Mouse (Mus musculus) heart, postnatal 36 days (tissue): ENCODE measurements around the gene Ankrd53. TPM values are rescaled to one million over a fixed set of nuclear protein-coding genes. Genes with fewer than 3 reads are reported as not detected.

Source experiments
- DNase-seq, 2 experiments: peaks; one replicate each; pipeline ENCODE4 v3.0.0; 2021 to 2022
- intact Hi-C: fragments of 180-260 bp; cut with DNase I; formaldehyde crosslinking; loops from one replicate; pipeline ENCODE4 v1.15.1; 2025
- total RNA-seq, 2 experiments: library from RNA; stranded (reverse); gene quantifications; 2 replicates each; pipeline ENCODE4 v1.2.3; 2021

Ankrd53 gene
- total RNA-seq, result not detected

DNA sequence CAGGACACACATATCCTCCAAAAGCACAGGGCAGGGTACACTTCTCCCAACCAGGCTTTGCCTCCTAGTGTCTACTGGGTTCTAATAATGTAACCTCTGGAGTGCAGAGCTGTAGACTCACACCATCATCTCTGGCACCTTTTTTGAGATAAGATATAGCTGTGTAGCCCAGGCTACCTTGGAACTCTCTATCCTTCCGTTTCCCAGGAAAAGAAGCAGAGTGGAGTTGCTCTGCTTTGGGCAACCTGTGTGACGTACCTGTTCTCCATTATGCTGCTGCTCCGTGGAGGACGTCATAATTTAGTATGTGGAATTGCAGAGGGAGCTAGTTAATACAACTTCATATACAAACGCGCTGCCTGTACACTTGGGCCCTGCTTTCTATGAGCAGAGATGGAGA lies at the start of gene Ankrd53:
Gene Ankrd53 (plus strand): TSS at position 301 of the 400 bp plus-strand sequence.
- intact Hi-C loops, result no loop called here
- DNase-seq, result no peak

GRCm38 (mm10) chr6:83713271-83714136 lies 48.9 kb upstream of the Ankrd53 start:
- DNase-seq, result no peak
- intact Hi-C loops, result no loop called here

- intact Hi-C loops, result no loop called here
These were observed 48.0 kb upstream of the Ankrd53 start for GRCm38 (mm10) chr6:83714221-83715123.

GRCm38 (mm10) chr6:83715461-83716196 lies 46.8 kb upstream of the Ankrd53 start:
- DNase-seq, result peak in 1 of 2 experiments; percentile 15
- intact Hi-C loops, result loop anchor here (2.0 kb wide), 1 partner anchor 13 kb away; no protein-coding TSS in a partner anchor

More at GRCm38 (mm10) chr6:83714221-83715123, 48.0 kb upstream of the Ankrd53 start:
- no peak for DNase-seq

DNA sequence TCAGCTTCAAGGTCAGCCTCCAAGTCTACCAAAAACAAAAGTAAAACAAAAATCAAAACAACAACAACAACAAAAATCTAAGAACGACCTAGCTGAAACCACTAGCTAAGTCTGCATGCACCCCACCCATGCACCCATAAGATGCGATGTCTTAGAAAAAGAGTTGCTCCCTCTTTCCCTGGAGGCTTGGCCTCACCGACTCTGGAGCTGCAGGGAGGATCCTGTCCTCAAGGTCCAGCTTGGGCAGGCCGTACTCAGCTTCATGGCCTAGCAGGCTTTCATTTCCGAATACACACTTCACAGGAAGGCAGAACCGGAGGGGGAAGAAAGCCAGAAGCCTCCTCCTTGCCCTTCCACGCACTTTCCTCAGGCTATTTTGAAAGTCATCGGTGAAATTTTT lies 45.4 kb upstream of the Ankrd53 start:
- DNase-seq, result no peak
- intact Hi-C loops, result loop anchor here (2.0 kb wide), 1 partner anchor 14 kb away; no protein-coding TSS in a partner anchor

- intact Hi-C loops, result no loop called here
- DNase-seq, result no peak
These were observed 39.9 kb upstream of the Ankrd53 start for GRCm38 (mm10) chr6:83722526-83722925.

GRCm38 (mm10) chr6:83727178-83727577 lies 35.3 kb upstream of the Ankrd53 start:
- no peak for DNase-seq
- intact Hi-C loops, result no loop called here

GRCm38 (mm10) chr6:83728488-83728887 lies 34.0 kb upstream of the Ankrd53 start:
- peak in 1 of 2 experiments; percentile 15 for DNase-seq

DNA sequence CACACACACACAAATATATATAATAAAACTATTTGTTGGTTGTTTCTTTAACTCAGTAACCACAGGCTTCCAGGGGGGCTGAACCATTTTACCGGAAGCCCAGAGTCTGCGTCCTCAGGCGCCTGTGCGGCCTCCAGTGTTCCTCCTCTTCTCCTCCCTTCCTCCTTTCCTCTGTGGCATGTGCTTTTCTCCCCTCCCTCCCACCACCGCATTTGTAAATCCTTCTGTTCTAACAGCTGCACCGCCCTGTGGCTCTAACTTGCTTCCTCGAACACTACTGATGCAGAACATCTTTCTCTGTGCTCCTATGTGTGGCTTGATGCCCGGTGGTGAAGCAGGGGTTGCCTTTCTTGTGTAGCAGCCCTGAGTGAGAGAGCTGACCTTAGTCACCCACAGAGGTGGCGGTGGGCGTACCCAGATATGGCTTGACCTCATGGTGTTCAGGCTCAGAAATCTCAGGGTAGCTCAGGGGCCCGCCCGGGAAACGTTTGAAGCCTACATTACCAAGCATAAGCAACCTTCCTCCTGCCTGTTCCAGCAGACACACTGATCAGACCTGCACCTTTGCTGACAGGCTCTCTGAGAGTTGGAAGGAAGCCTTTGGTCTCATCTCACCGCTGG lies 33.0 kb upstream of the Ankrd53 start:
- intact Hi-C loops, result no loop called here
- DNase-seq, result no peak

More at GRCm38 (mm10) chr6:83728488-83728887, 34.0 kb upstream of the Ankrd53 start:
- intact Hi-C loops, result no loop called here

DNA sequence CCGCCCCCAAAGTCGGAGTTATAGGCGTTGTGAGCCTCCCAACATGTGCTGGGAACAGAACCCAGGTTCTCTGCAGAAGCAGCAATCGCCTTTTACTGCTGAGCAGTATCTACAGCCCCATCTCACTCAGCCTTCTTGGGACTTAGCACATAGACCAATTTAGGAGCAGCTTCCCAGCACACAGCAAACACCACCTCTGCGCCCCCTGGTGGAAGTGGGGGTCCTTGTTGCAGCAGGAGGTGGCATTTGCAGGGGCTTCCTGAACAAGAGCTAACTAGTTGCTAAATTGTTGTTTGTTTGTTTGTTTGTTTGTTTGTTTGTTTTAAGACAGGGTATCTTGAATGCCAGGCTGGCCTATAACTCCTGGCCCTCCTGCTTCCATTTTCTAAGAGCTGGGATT lies 31.3 kb upstream of the Ankrd53 start:
- intact Hi-C loops, result loop anchor here (1.0 kb wide), 1 partner anchor 38 kb away; no protein-coding TSS in a partner anchor
- peak; percentile 67 to 77 for DNase-seq

DNA sequence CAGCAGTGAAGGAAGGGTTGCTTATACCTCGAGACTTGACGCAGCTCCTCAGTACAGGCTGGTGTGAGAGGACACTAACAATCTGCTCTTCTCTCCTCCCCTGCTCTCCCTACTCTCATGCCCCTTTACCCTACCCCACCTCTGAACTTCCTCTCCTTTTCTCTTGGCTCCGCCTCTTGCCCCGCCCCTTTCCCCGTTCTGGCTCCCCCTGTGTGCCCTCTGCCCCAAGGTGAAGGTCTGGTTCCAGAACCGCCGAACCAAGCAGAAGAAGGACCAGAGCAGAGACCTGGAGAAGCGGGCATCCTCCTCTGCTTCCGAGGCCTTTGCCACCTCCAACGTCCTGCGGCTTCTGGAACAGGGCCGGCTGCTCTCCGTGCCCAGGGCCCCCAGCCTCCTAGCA lies 25.1 kb upstream of the Ankrd53 start:
- intact Hi-C loops, result no loop called here

GRCm38 (mm10) chr6:83738596-83738995 lies 23.8 kb upstream of the Ankrd53 start:
- no peak for DNase-seq
- intact Hi-C loops, result no loop called here

More for the DNA sequence above, 25.1 kb upstream of the Ankrd53 start:
- DNase-seq, result no peak

DNA sequence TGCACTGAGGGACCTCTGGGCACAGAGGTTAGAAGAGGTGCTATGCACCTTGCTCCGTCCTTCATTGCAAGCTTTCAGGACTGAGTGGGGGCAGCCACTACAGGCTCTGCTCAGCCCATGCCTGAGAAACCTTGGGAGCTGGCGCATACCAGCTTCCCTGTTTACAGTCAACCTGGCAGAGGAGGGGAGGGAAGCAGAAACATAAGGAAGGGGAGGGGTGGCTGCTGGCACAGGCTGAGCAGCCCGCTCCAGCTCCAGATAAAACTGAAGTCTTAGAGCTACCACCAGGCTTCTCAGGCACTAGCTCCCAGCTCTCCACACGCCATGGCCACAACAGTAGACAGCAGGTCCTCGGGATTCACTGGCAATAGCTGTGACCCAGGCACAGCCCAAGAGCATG lies 19.7 kb upstream of the Ankrd53 start, which contains the start of gene Atp6v1b1:
Gene Atp6v1b1 (plus strand): TSS at position 230 of the 400 bp plus-strand sequence.
- intact Hi-C loops, result no loop called here
- DNase-seq, result no peak

DNA sequence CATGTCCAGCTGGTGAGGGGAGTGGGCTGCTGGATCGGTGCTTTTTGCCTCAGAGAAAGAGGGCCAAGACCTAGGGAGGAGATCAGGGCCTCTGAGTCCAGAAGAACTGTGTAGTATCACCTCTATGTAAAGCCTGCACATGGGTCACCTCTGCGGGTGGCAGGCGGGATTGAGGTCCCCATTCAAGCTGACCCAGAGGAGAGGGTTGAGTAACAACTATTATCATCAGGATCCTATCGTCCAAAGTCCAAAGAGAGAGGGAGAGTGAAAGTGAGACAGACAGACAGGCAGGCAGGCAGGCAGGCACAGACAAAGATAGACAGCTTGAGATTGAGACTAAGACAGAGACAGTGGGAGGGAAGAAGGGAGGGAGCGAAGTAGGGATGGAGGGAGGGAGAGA lies 19.2 kb upstream of the Ankrd53 start:
- no peak for DNase-seq
- intact Hi-C loops, result no loop called here

DNA sequence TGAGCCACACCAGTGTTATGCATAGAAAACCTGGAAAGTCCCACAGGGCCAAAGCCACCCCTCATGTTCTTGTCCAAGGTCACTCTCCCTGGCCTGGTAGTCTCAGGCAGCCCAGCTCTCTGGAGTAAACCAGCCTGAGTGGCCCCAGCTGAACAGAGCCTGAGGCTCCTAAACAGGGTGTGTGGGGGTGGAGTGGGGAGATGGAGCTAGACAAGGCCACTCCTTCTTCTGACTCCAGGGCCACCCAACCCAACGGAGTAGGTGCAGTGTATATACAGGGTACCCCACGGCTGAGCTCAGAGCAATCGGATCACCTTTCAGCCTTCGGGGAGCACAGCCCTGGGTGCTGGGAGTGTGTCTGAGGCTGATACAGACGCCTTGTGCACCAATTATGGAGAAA lies 18.3 kb upstream of the Ankrd53 start:
- no peak for DNase-seq
- intact Hi-C loops, result no loop called here

- intact Hi-C loops, result no loop called here
- no peak for DNase-seq
These were observed 17.9 kb upstream of the Ankrd53 start for GRCm38 (mm10) chr6:83744557-83744956.

DNA sequence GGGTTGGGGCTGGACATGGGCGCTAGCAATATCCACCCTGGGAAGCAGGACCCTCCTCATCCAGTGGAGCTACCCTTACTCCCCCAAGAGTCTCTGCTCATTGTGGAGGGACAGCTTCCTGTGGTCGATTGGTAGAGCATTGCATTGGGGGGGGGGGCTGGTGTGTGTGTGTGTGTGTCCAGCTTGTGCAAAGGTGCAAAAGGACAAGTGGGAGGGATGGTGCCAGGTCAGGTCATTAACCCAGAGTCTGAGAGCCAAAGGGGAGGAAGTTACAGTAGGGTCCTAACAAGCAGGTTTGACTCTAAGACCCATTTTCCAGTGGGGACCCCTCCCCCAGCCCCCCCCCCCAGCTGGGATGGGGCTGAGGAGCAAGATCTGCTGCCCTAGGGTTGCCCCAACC lies 17.0 kb upstream of the Ankrd53 start:
- no peak for DNase-seq
- intact Hi-C loops, result no loop called here

GRCm38 (mm10) chr6:83749286-83749685 lies 13.2 kb upstream of the Ankrd53 start:
- intact Hi-C loops, result no loop called here

GRCm38 (mm10) chr6:83750171-83750684 lies 12.2 kb upstream of the Ankrd53 start:
- intact Hi-C loops, result no loop called here
- DNase-seq, result peak; percentile 58 to 69

More at GRCm38 (mm10) chr6:83749286-83749685, 13.2 kb upstream of the Ankrd53 start:
- DNase-seq, result no peak

GRCm38 (mm10) chr6:83756051-83756450 lies 6.4 kb upstream of the Ankrd53 start:
- intact Hi-C loops, result no loop called here
- no peak for DNase-seq
